Mouse (Mus musculus) midbrain, embryonic 12.5 days (tissue): ENCODE measurements around the gene Nt5dc3. TPM values are rescaled to one million over a fixed set of nuclear protein-coding genes. Genes with fewer than 3 reads are reported as not detected.

Source experiments
- ATAC-seq: fragments of 200-750 bp; cut with Nextera tagmentation; 2 replicates; pipeline ENCODE4 v1.8.0; 2017; ENCODE audit warnings: low read depth, moderate TSS enrichment, moderate library complexity; ENCODE audit not compliant: low FRiP score
- H3K27ac ChIP-seq: fragments of 300-500 bp; sonication (generic); replicated peaks from 2 replicates; pipeline ENCODE4 v1.5.1; 2016; ENCODE audit warnings: mild to moderate bottlenecking
- H3K27me3 ChIP-seq: fragments of 300-500 bp; sonication (generic); 2 replicates; pipeline ENCODE4 v1.6.1; 2016; ENCODE audit warnings: mild to moderate bottlenecking
- H3K36me3 ChIP-seq: fragments of 300-500 bp; sonication (generic); 2 replicates; pipeline ENCODE4 v1.6.1; 2016
- H3K4me1 ChIP-seq: fragments of 300-500 bp; sonication (generic); 2 replicates; pipeline ENCODE4 v1.6.1; 2016
- H3K4me2 ChIP-seq: fragments of 300-500 bp; sonication (generic); replicated peaks from 2 replicates; pipeline ENCODE4 v1.6.1; 2016; ENCODE audit warnings: mild to moderate bottlenecking, moderate library complexity
- H3K4me3 ChIP-seq: fragments of 300-500 bp; sonication (generic); 2 replicates; pipeline ENCODE4 v1.5.1; 2016; ENCODE audit warnings: mild to moderate bottlenecking
- H3K9ac ChIP-seq: fragments of 300-500 bp; sonication (generic); replicated peaks from 2 replicates; pipeline ENCODE4 v1.6.1; 2016; ENCODE audit warnings: mild to moderate bottlenecking, moderate library complexity
- H3K9me3 ChIP-seq: fragments of 300-500 bp; sonication (generic); 2 replicates; pipeline ENCODE4 v1.6.1; 2016; ENCODE audit warnings: mild to moderate bottlenecking
- WGBS: fragments of 180-500 bp; shearing (Covaris S2); methylation state at CpG from one replicate; pipeline ENCODE4 v1.1.7; 2016; 5-methylcytosine and 5-hydroxymethylcytosine counted together
- polyA plus RNA-seq: library from polyadenylated mRNA; unstranded; fragments of >200 nt; fragmentation: Nextera tagmentation; extraction: Ambion mirVana; gene quantifications from 2 replicates; pipeline ENCODE4 v1.2.1, GENCODE M21; 2016

Nt5dc3 gene
- polyA plus RNA-seq, 1 experiment from 2014 or later, result 2.1 TPM

DNA sequence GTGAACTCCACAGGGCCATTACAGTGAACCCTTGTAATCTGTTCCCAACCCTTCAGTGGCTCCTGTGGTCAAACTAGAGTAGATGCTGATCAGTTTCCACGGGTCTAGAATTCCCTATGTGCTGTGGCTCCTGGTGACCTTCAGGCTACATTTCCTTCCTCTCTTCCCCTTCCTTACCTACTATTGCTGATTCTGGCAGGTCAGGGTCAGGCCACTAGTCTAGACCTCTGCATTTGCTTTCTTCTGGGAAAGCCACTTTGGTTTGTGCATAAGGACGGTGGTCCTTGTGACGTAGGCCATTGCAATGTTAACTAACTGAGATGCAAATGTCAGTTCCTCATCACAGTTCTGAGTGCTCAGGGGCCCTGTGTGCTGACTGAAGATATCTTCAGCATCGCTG is 81.6 kb downstream of the Nt5dc3 start:
- no peak overlapping the region for H3K9ac ChIP-seq
- ATAC-seq, result no peak
- H3K4me2 ChIP-seq, result no peak overlapping the region
- no peak overlapping the region for H3K4me3 ChIP-seq
- H3K27ac ChIP-seq, result no peak overlapping the region
- no peaks in the 10 kb centered on the region for H3K4me1 ChIP-seq
- H3K36me3 ChIP-seq, result no peaks in the 10 kb centered on the region
- no peaks in the 10 kb centered on the region for H3K9me3 ChIP-seq
- WGBS, result 88% methylated on average over 4 of the region's 4 CpGs
- H3K27me3 ChIP-seq, result no peaks in the 10 kb centered on the region

DNA sequence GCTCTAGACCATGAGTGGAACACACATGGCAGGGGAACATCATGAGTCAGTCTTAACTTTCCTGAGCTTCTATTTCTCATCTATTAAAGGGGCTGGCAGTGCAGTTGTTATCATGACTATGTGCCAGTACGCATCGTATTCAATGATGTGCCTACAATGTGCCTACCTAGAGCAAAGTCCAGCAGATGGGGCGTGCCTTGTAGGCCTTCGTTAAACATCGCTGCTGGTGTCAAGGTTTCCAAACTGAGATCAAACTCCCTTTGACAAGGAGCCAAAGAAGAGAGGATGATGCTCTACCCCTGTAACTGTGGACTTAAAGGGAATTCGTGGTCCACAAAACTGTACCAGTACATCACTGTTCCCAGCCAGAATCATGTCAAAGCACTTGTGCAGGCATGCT is 83.7 kb downstream of the Nt5dc3 start:
- H3K4me2 ChIP-seq, result no peak overlapping the region
- H3K9me3 ChIP-seq, result no peaks in the 10 kb centered on the region
- ATAC-seq, result no peak
- H3K27ac ChIP-seq, result no peak overlapping the region
- no peak overlapping the region for H3K9ac ChIP-seq
- 91% methylated on average over 6 of the region's 6 CpGs for WGBS
- no peak overlapping the region for H3K4me3 ChIP-seq
- no peaks in the 10 kb centered on the region for H3K36me3 ChIP-seq
- H3K27me3 ChIP-seq, result no peaks in the 10 kb centered on the region
- no peaks in the 10 kb centered on the region for H3K4me1 ChIP-seq

DNA sequence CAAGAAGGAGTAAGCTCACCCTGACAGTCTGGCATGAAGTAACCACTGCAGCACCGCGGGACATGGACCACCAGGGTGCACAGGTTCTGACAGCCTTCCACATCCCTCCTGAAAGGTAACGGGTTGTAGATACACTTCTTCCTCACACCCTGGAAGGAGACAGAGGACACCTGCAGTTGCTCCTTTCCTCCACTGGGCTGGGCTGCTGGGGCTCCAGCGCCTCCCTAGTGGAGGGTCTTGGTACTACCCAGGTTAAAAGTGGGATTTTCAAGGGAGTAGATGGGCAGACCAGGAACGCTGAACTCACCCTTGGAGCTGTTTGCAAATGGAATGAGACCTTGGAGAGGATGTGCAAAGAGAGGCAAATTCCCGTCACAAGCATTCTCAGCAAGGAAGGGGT is 84.6 kb downstream of the Nt5dc3 start:
- no peaks in the 10 kb centered on the region for H3K27me3 ChIP-seq
- H3K9me3 ChIP-seq, result no peaks in the 10 kb centered on the region
- no peaks in the 10 kb centered on the region for H3K4me1 ChIP-seq
- no peak overlapping the region for H3K9ac ChIP-seq
- ATAC-seq, result no peak
- H3K4me2 ChIP-seq, result no peak overlapping the region
- H3K4me3 ChIP-seq, result no peak overlapping the region
- WGBS, result 89% methylated on average over 6 of the region's 6 CpGs
- no peaks in the 10 kb centered on the region for H3K36me3 ChIP-seq
- H3K27ac ChIP-seq, result no peak overlapping the region

DNA sequence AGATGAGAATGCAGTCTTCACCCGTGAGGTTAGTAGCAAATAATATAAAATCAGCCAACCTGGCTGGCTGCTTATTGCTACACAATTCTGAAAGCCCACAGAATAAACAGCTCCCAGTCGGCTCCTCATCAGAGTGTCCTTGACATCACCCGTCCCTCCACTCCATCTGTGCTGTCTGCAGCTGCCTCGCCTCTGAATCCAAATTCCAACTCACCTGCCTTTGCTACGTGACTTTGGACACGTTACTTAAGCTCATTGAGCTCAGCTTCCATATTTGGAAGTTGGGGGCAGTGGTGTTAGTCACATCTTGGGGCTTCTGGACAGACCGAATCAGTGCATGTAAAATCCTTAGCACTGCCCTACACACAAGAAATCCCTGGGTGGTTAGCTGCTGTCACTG is 93.3 kb downstream of the Nt5dc3 start:
- no peaks in the 10 kb centered on the region for H3K27me3 ChIP-seq
- H3K4me2 ChIP-seq, result no peak overlapping the region
- 85% methylated on average over 7 of the region's 7 CpGs for WGBS
- H3K4me3 ChIP-seq, result no peak overlapping the region
- H3K9me3 ChIP-seq, result no peaks in the 10 kb centered on the region
- ATAC-seq, result no peak
- no peaks in the 10 kb centered on the region for H3K4me1 ChIP-seq
- H3K27ac ChIP-seq, result no peak overlapping the region
- H3K36me3 ChIP-seq, result no peaks in the 10 kb centered on the region
- no peak overlapping the region for H3K9ac ChIP-seq

DNA sequence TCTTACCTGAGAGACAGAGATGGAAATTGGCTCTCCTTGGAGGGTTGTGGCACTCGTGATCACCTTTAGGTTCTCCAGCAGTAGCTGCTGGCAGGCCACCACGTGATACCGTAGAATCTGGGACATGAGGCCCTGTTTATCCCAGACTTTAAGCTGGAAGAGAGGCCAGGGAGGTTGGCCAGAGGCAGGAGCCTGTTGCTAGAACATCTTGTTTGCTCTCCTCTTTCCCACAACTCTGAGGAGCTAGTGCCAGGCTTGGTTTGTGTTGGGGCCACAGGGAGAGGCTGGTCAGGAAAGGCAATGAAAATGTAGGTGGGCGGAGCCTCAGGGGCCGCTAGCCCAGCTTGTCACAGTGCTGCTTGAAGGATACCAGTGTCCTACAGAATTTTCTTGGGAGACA is 93.8 kb downstream of the Nt5dc3 start:
- H3K27me3 ChIP-seq, result no peaks in the 10 kb centered on the region
- no peak overlapping the region for H3K9ac ChIP-seq
- ATAC-seq, result no peak
- no peak overlapping the region for H3K4me2 ChIP-seq
- 78% methylated on average over 5 of the region's 5 CpGs for WGBS
- no peaks in the 10 kb centered on the region for H3K9me3 ChIP-seq
- H3K4me1 ChIP-seq, result no peaks in the 10 kb centered on the region
- no peaks in the 10 kb centered on the region for H3K36me3 ChIP-seq
- H3K27ac ChIP-seq, result no peak overlapping the region
- no peak overlapping the region for H3K4me3 ChIP-seq

DNA sequence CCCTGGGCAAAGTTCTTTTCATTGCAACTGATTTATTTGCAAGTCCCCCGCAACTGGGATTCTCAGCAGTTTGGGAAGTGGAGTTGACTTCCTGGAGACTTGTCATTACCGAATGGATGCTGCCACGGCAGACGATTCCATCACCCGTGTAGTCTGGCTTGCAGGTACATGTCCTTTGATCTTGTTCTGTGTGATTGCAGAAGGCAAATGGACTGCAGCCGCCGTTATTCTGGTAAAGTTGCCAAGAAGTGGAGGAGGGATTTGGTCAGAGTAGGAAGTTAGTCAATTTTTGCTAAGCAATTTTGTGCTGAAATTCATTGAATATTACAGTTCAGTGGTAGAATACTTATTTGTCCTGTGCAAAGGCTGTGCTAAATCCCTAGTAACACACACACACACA is 99.9 kb downstream of the Nt5dc3 start:
- H3K4me1 ChIP-seq, result no peaks in the 10 kb centered on the region
- H3K9ac ChIP-seq, result no peak overlapping the region
- no peak overlapping the region for H3K4me2 ChIP-seq
- H3K27ac ChIP-seq, result no peak overlapping the region
- H3K27me3 ChIP-seq, result no peaks in the 10 kb centered on the region
- H3K4me3 ChIP-seq, result no peak overlapping the region
- no peaks in the 10 kb centered on the region for H3K36me3 ChIP-seq
- no peaks in the 10 kb centered on the region for H3K9me3 ChIP-seq
- 86% methylated on average over 7 of the region's 7 CpGs for WGBS
- no peak for ATAC-seq

DNA sequence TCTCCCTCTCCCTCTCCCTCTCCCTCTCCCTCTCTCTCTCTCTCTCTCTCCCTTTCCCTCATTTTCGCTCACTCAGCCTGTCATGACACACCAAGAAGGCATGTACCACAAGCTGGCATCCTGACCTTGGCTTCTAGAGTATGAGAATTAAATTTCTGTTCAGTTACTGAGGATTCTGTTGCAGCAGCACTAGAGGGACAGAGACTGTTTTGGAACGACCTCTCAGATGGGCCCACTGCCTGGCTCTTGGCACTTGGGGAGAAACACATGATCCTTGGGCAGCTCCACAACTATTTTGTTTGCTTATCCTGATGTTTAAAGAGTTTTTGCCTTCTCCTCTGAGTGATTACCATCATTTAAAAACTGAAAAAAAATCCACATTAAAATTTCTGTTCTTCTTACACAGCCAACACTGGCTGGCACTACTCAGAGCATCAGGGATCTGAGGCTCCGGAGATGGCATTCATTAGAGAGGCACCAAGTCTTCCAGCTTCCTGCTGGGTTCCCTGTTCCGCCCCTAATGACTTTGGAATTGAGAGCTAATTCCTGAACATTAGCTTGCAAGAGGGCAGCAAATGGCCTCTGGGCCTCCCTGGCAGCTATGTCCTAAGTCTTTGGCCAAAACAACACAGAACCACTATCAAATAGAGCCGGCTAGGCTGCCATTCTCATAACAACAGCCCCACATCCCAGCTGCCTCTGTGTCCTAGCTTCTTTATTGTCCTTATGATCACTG is 101.4 kb downstream of the Nt5dc3 start:
- WGBS, result 41% methylated on average over 5 of the region's 5 CpGs
- H3K4me2 ChIP-seq, result no peak overlapping the region
- no peaks in the 10 kb centered on the region for H3K9me3 ChIP-seq
- no peaks in the 10 kb centered on the region for H3K36me3 ChIP-seq
- no peaks in the 10 kb centered on the region for H3K4me1 ChIP-seq
- ATAC-seq, result no peak
- no peaks in the 10 kb centered on the region for H3K27me3 ChIP-seq
- H3K9ac ChIP-seq, result no peak overlapping the region
- H3K27ac ChIP-seq, result no peak overlapping the region
- H3K4me3 ChIP-seq, result no peak overlapping the region

DNA sequence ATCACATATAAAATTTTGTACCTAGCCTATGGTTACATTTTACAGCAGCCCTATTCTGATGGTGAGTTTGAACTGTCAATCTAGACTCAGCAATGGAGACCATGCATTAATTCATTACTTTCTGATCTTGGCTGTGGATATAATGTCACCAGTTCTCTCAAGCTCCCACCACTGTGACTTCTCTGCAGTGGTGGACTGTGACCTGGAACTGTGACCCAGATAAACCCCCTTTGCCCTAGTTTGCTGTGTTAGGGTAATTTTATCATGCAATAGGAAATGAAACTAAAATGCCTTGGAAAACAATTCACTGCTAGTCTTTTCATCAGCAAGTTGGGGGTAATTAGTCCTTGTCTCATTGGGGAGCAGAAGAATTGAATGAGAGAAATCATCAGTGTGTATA is 102.6 kb downstream of the Nt5dc3 start:
- H3K9me3 ChIP-seq, result no peaks in the 10 kb centered on the region
- H3K36me3 ChIP-seq, result no peaks in the 10 kb centered on the region
- H3K27me3 ChIP-seq, result no peaks in the 10 kb centered on the region
- no peak overlapping the region for H3K4me3 ChIP-seq
- no peak for ATAC-seq
- H3K4me1 ChIP-seq, result no peaks in the 10 kb centered on the region
- H3K9ac ChIP-seq, result no peak overlapping the region
- no peak overlapping the region for H3K27ac ChIP-seq
- H3K4me2 ChIP-seq, result no peak overlapping the region

DNA sequence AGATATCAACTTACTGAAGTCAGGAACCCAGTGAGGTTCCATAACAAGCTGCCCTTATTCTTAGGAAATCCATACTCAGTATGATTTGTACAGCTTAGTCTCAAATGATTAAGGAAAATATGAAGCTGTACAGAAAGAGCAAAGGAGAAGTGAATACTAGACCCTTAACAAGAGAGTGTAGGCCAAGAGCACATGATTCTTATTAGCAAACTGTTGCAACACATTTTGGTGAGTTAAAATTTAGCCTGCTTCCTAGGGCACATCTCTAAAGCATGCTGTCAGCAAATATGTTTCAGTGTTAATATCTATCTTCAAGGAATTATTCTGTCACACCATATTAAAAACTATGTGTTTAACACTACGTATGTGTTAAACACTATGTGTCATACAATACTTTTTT is 107.6 kb downstream of the Nt5dc3 start:
- Histone ChIP-seq H3K9me3 (no peaks in the 10 kb centered on the region), H3K4me1 (no peaks in the 10 kb centered on the region), H3K9ac (no peak overlapping the region), H3K4me2 (no peak overlapping the region), H3K27me3 (no peaks in the 10 kb centered on the region), H3K4me3 (no peak overlapping the region), H3K27ac (no peak overlapping the region), H3K36me3 (no peaks in the 10 kb centered on the region)
- WGBS, result 98% methylated on average over 1 of the region's 1 CpGs
- ATAC-seq, result no peak

Other genes with a start within 250 kb of the Nt5dc3 start
- gene Hsp90b1, start 73.5 kb upstream of the Nt5dc3 start, polyA plus RNA-seq, result 452 and 458 TPM in 2 replicates
- gene Ttc41, start 73.2 kb upstream of the Nt5dc3 start, polyA plus RNA-seq, result 3.0 and 3.5 TPM in 2 replicates
- not detected in 2 replicates for gene Gm49358, start 15.0 kb upstream of the Nt5dc3 start, polyA plus RNA-seq
- gene Stab2, start 229.0 kb downstream of the Nt5dc3 start, polyA plus RNA-seq, result 0.04 and 0.12 TPM in 2 replicates